Mouse (Mus musculus): ENCODE data around the gene Gpr153. TPM values are rescaled to one million over a fixed set of nuclear protein-coding genes. Genes with fewer than 3 reads are reported as not detected.

The Gpr153 gene
- total and polyA plus RNA-seq, 3 experiments: 0.08 TPM; not detected in 2

DNA sequence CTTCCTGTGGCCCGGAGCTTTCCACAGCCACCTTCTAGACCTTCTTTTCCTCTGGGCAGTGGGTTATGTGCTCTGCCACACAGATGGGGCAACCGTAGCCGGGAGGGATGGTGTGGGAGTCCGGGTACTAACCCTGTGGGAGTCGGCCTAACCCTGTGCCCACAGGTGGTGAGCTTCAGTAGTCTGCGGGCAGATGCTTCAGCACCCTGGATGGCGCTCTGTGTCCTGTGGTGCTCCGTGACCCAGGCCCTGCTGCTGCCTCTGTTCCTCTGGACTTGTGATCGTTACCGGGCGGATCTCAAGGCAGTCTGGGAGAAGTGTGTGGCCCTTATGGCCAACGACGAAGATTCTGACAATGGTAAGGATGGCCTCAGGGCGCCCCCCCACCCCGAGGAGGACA lies 7.6 kb downstream of the Gpr153 start:
- TF ChIP-seq MXI1 (IDR thresholded peaks at IDR 0.05; ENCODE audit: low read depth, low read length) (no peak), BHLHE40 (IDR thresholded peaks at IDR 0.05; ENCODE audit: borderline replicate concordance, low read depth, low read length) (no peak), E2F4 (IDR thresholded peaks at IDR 0.05; ENCODE audit: borderline replicate concordance, low read depth, low read length) (no peak), RAD21 (IDR thresholded peaks at IDR 0.05; ENCODE audit: low read depth, low read length) (no peak), CHD2 (IDR thresholded peaks at IDR 0.05; ENCODE audit: low read length) (no peak), USF2 (IDR thresholded peaks at IDR 0.05; ENCODE audit: borderline replicate concordance in 1 of 2, insufficient read depth in 1 of 2, low read depth in 1 of 2, low read length in 2 of 2) (no peak), MYB (IDR thresholded peaks at IDR 0.05; ENCODE audit: low read depth, low read length) (no peak), MAX (IDR thresholded peaks at IDR 0.05; ENCODE audit: low read length) (no peak), NRF1 (IDR thresholded peaks at IDR 0.05; ENCODE audit: insufficient read depth, low read depth, low read length, poor library complexity, severe bottlenecking) (no peak), ZMIZ1 (IDR thresholded peaks at IDR 0.05; ENCODE audit: low read depth, low read length) (no peak), GABPA (IDR thresholded peaks at IDR 0.05; ENCODE audit: low read depth, low read length) (no peak), ETS1 (IDR thresholded peaks at IDR 0.05; ENCODE audit: low read depth, low read length) (no peak), MAFK (IDR thresholded peaks at IDR 0.05; ENCODE audit: borderline replicate concordance, low read depth, low read length) (no peak), SMC3 (IDR thresholded peaks at IDR 0.05; ENCODE audit: low read depth, low read length) (no peak), HCFC1 (IDR thresholded peaks at IDR 0.05; ENCODE audit: low read depth, low read length) (no peak), ELF1 (IDR thresholded peaks at IDR 0.05; ENCODE audit: low read depth, low read length) (no peak), MYC (IDR thresholded peaks at IDR 0.05; ENCODE audit: low read depth, low read length) (no peak)

DNA sequence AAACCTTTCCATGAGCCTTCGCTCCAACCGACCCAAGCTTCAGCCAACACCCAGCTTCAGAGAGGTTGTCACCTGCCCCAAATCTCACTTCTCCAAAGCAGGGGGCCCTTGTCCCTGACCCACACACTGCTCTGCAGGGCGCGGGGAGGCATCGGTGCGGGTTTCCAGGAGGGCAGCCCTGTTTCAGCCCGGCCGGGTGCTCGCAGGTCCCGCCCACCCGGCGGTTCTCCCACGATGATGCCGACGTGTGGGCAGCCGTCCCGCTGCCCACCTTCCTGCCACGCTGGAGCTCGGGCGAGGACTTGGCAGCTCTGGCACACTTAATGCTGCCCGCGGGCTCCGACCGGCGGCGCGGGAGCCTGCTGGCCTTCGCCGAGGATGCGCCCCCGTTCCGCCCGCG lies 8.7 kb downstream of the Gpr153 start:
- no peaks in the 10 kb centered on the region for H3K27me3 ChIP-seq (ENCODE audit: control insufficient read depth in 1 of 2, insufficient read depth in 2 of 2, low read length in 2 of 2)
- H3K9me3 ChIP-seq (replicated peaks; ENCODE audit: insufficient read depth, low read length): no peaks in the 10 kb centered on the region
- no peaks in the 10 kb centered on the region for H3K79me2 ChIP-seq (ENCODE audit: control insufficient read depth, insufficient read depth, low read length, poor library complexity)
- H3K27ac ChIP-seq (ENCODE audit: control insufficient read depth, low read depth, low read length): no peak overlapping the region
- TF ChIP-seq CTCF (IDR thresholded peaks at IDR 0.05 in 2 of 3, conservative IDR thresholded peaks at IDR 0.05 in 1 of 3; ENCODE audit: control insufficient read depth in 1 of 3, insufficient read depth in 1 of 3, low read depth in 2 of 3, low read length in 3 of 3, poor library complexity in 1 of 3, severe bottlenecking in 1 of 3) (no peak), MXI1 (IDR thresholded peaks at IDR 0.05; ENCODE audit: low read depth, low read length) (no peak)
- H3K4me1 ChIP-seq (ENCODE audit: control insufficient read depth in 1 of 2, insufficient read depth in 2 of 2, low read length in 2 of 2): no peaks in the 10 kb centered on the region
- H3K9ac ChIP-seq (ENCODE audit: control insufficient read depth, low read depth, low read length, poor library complexity, severe bottlenecking): no peak overlapping the region
- no peaks in the 10 kb centered on the region for H3K36me3 ChIP-seq (ENCODE audit: control insufficient read depth in 1 of 2, insufficient read depth in 2 of 2, low read length in 2 of 2)
- no peak overlapping the region for H3K4me3 ChIP-seq (ENCODE audit: control insufficient read depth in 1 of 2, insufficient read depth in 1 of 2, low read depth in 2 of 2, low read length in 2 of 2)
- DNase-seq (ENCODE audit: low read depth, low spot score): no peak

More for the DNA sequence above, 7.6 kb downstream of the Gpr153 start:
- no peak overlapping the region for H3K27ac ChIP-seq (ENCODE audit: control insufficient read depth, low read depth, low read length)
- no peak overlapping the region for H3K4me3 ChIP-seq (ENCODE audit: control insufficient read depth in 1 of 2, insufficient read depth in 1 of 2, low read depth in 2 of 2, low read length in 2 of 2)
- H3K36me3 ChIP-seq (ENCODE audit: control insufficient read depth in 1 of 2, insufficient read depth in 2 of 2, low read length in 2 of 2): no peaks in the 10 kb centered on the region
- H3K79me2 ChIP-seq (ENCODE audit: control insufficient read depth, insufficient read depth, low read length, poor library complexity): no peaks in the 10 kb centered on the region
- no peak for DNase-seq (ENCODE audit: low read depth, low spot score)
- no peak overlapping the region for H3K9ac ChIP-seq (ENCODE audit: control insufficient read depth, low read depth, low read length, poor library complexity, severe bottlenecking)
- no peaks in the 10 kb centered on the region for H3K27me3 ChIP-seq (ENCODE audit: control insufficient read depth in 1 of 2, insufficient read depth in 2 of 2, low read length in 2 of 2)
- no peaks in the 10 kb centered on the region for H3K4me1 ChIP-seq (ENCODE audit: control insufficient read depth in 1 of 2, insufficient read depth in 2 of 2, low read length in 2 of 2)
- no peaks in the 10 kb centered on the region for H3K9me3 ChIP-seq (replicated peaks; ENCODE audit: insufficient read depth, low read length)

All from MEL (cell line).